Mouse (Mus musculus): Measurements from ENCODE around the gene Fam193a. TPM values are rescaled to one million over a fixed set of nuclear protein-coding genes. Genes with fewer than 3 reads are reported as not detected.

The Fam193a gene
- 24.2 TPM for polyA plus RNA-seq (2017; shearing (Covaris generic))

GRCm38 (mm10) chr5:34369341-34370021, at the start of gene Fam193a:
Gene Fam193a (plus strand): TSS chr5:34369933.

GRCm38 (mm10) chr5:34336097-34336774, 33.5 kb upstream of the Fam193a start, which contains the start of gene Rnf4:
Gene Rnf4 (plus strand): TSS chr5:34336289.

GRCm38 (mm10) chr5:34513466-34514217, 143.9 kb downstream of the Fam193a start, which contains the start of gene Tnip2:
Gene Tnip2 (minus strand): TSS chr5:34513991.

GRCm38 (mm10) chr5:34525663-34526476, 156.1 kb downstream of the Fam193a start, which contains the start of gene Sh3bp2:
Gene Sh3bp2 (plus strand): TSS chr5:34525838.

Other genes with a start within 250 kb of the Fam193a start
- 1.4 TPM for gene Poln, start 200.5 kb upstream of the Fam193a start, polyA plus RNA-seq (2017; shearing (Covaris generic))
- 66.5 TPM for gene Haus3, start 200.4 kb upstream of the Fam193a start, polyA plus RNA-seq (2017; shearing (Covaris generic))
- 82.4 TPM for gene Mxd4, start 182.2 kb upstream of the Fam193a start, polyA plus RNA-seq (2017; shearing (Covaris generic))
- gene Zfyve28, start 81.5 kb upstream of the Fam193a start, polyA plus RNA-seq (2017; shearing (Covaris generic)): 4.0 TPM
- gene Cfap99, start 81.3 kb upstream of the Fam193a start, polyA plus RNA-seq (2017; shearing (Covaris generic)): not detected
- 147 TPM for gene Rnf4, start 33.6 kb upstream of the Fam193a start, polyA plus RNA-seq (2017; shearing (Covaris generic))
- gene Tnip2, start 144.1 kb downstream of the Fam193a start, polyA plus RNA-seq (2017; shearing (Covaris generic)): 30.3 TPM
- 15.5 TPM for gene Sh3bp2, start 155.9 kb downstream of the Fam193a start, polyA plus RNA-seq (2017; shearing (Covaris generic))
- gene Add1, start 203.7 kb downstream of the Fam193a start, polyA plus RNA-seq (2017; shearing (Covaris generic)): 332 TPM

Measured in CD4-positive, CD25-positive, alpha-beta regulatory T cell (primary cell).